Mouse (Mus musculus) CD4-positive naive resting alpha-beta T cell, adult 76 days (primary cell): Measurements from ENCODE around the gene Ttc5. TPM values are rescaled to one million over a fixed set of nuclear protein-coding genes. Genes with fewer than 3 reads are reported as not detected.

Source experiments
- total RNA-seq: library from RNA; stranded (reverse); gene quantifications from one replicate; pipeline ENCODE4 v1.2.4, GENCODE M21; 2023

The Ttc5 gene
- 76.9 TPM for total RNA-seq

DNA sequence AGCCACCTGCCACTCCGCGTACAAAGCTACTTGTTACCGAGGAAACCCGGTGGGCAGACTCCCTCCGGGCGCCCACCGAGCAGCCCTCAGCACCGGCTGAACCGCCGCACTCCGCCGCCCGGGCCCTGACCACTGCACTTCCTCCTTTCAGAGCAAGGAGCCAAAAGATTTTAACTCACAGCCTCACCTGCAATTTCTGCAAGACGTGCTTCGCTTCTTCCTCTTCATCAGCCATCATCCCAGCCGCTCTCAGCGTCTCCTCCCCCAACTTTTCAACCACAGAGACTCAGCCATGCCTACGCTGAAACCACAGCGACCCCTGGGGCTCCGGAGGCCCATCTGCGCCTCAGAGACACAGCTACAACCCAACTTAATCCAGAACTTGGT, at the start of gene Ttc5:
Ttc5 (minus strand) TSS at position 269 of the 387 bp plus-strand sequence.

DNA sequence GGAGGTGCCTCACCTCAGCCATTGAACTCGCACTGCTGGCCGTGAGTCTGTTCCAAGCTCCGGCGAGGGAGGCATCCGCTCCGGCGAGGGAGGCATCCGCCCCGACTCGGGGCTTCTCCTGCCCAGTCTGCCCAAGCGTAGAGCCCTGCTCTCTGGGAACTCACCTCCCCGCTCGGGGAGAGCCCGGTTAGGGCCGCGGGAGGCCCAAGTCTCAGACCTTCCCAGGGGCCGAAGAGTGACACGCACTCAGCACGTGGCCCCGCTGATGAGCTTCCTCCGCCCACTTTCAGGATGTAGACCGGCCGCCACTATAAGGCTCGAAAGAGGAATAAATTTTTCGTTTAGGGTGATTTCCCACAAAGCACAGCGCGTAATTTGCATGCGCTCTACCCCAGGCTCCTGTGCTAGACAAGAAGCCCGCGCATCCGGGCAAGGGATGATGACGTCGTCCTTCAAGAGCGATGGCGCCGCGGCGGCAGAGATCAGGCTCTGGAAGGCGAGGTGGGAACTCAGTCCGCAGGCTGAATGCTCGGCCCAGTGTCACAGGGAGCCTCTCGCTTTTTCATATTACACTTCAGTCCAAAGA, 22.3 kb upstream of the Ttc5 start, which contains the start of the genes Ccnb1ip1 and Parp2:
Ccnb1ip1 (minus strand) TSS at position 246 of the 586 bp plus-strand sequence.
Parp2 (plus strand) TSS at position 355 of the 586 bp plus-strand sequence.

DNA sequence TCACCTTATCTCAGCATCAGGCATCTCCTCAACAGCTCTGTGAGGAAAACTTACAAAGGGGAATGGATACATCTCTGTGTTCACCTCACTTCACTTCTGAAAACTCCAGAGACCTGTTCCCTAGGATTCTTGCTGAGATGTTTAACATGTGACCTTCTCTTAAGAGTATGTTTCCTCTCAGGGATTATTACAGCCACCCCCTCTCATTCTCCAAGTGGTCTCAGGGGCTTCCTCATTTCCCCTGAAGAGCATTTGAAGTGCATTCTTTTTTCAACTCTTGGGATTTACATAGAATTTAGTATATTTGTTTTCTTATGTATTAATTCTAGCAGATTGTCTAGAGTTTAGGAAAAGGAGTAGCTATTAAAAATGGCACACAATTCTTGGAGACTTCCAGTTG, 40.3 kb downstream of the Ttc5 start, which contains the start of gene Olfr749:
Olfr749 (minus strand) TSS at position 101 of the 400 bp plus-strand sequence.

Other genes with a start within 250 kb of the Ttc5 start
- not detected for gene Olfr744, start 170.6 kb downstream of the Ttc5 start, total RNA-seq
- gene Olfr745, start 146.1 kb downstream of the Ttc5 start, total RNA-seq, result not detected
- gene Olfr746, start 138.4 kb downstream of the Ttc5 start, total RNA-seq, result not detected
- gene Olfr747, start 92.3 kb downstream of the Ttc5 start, total RNA-seq, result not detected
- gene Olfr748, start 78.1 kb downstream of the Ttc5 start, total RNA-seq, result not detected
- not detected for gene Olfr749, start 40.4 kb downstream of the Ttc5 start, total RNA-seq
- gene Ccnb1ip1, start 22.2 kb upstream of the Ttc5 start, total RNA-seq, result not detected
- 67.2 TPM for gene Parp2, start 22.3 kb upstream of the Ttc5 start, total RNA-seq
- gene Tep1, start 85.0 kb upstream of the Ttc5 start, total RNA-seq, result 45.2 TPM
- gene Klhl33, start 112.0 kb upstream of the Ttc5 start, total RNA-seq, result 0.41 TPM
- 36.9 TPM for gene Osgep, start 139.4 kb upstream of the Ttc5 start, total RNA-seq
- 43.1 TPM for gene Apex1, start 139.4 kb upstream of the Ttc5 start, total RNA-seq
- 122 TPM for gene Pip4p1, start 145.3 kb upstream of the Ttc5 start, total RNA-seq
- gene Pnp, start 145.6 kb upstream of the Ttc5 start, total RNA-seq, result 21.6 TPM
- 17.4 TPM for gene Gm49342, start 159.0 kb upstream of the Ttc5 start, total RNA-seq
- 2.6 TPM for gene Pnp2, start 170.5 kb upstream of the Ttc5 start, total RNA-seq
- gene Rnase10, start 222.2 kb upstream of the Ttc5 start, total RNA-seq, result not detected